Mouse (Mus musculus): ENCODE results near the gene Nrf1.

Gene Nrf1

GRCm38 (mm10) chr6:30175225-30175917, 127.6 kb downstream of the Nrf1 start:
- peak; percentile 66 for DNase-seq (ENCODE audit: low read depth)

- peak; percentile 41 for DNase-seq (ENCODE audit: low read depth)
Measured at GRCm38 (mm10) chr6:30175918-30176421, 128.2 kb downstream of the Nrf1 start.

GRCm38 (mm10) chr6:30176496-30176895, 128.7 kb downstream of the Nrf1 start:
- DNase-seq (ENCODE audit: low read depth) = peak; percentile 56

GRCm38 (mm10) chr6:30177305-30177704, 129.5 kb downstream of the Nrf1 start:
- DNase-seq (ENCODE audit: low read depth) = peak; percentile 58

GRCm38 (mm10) chr6:30178023-30178639, 130.3 kb downstream of the Nrf1 start:
- peak; percentile 46 for DNase-seq (ENCODE audit: low read depth)

GRCm38 (mm10) chr6:30179046-30179445, 131.3 kb downstream of the Nrf1 start:
- DNase-seq (ENCODE audit: low read depth) = no peak

GRCm38 (mm10) chr6:30180321-30180720, 132.5 kb downstream of the Nrf1 start:
- no peak for DNase-seq (ENCODE audit: low read depth)

GRCm38 (mm10) chr6:30182038-30182437, 134.2 kb downstream of the Nrf1 start:
- DNase-seq (ENCODE audit: low read depth) = no peak

GRCm38 (mm10) chr6:30183624-30184023, 135.8 kb downstream of the Nrf1 start:
- DNase-seq (ENCODE audit: low read depth) = no peak

GRCm38 (mm10) chr6:30195656-30196055, 147.9 kb downstream of the Nrf1 start:
- no peak for DNase-seq (ENCODE audit: low read depth)

- DNase-seq (ENCODE audit: low read depth) = no peak
Measured at GRCm38 (mm10) chr6:30196143-30196542, 148.4 kb downstream of the Nrf1 start.
